Mouse (Mus musculus): Measurements from ENCODE around the gene Foxo1. TPM values are rescaled to one million over a fixed set of nuclear protein-coding genes. Genes with fewer than 3 reads are reported as not detected.

The Foxo1 gene
- polyA plus RNA-seq, 1 experiment from 2014 or later, result 3.9 TPM

- no peaks in the 10 kb centered on the region for H3K36me3 ChIP-seq (replicated peaks; ENCODE audit: control insufficient read depth, insufficient read depth)
- 13% methylated on average over 17 of the region's 17 CpGs for WGBS
- H3K9me3 ChIP-seq (ENCODE audit: control insufficient read depth, low read length), result no peaks in the 10 kb centered on the region
- ATAC-seq (ENCODE audit: low FRiP score) (no peak), DNase-seq (ENCODE audit: low spot score) (no peak)
- peak overlapping the region; percentile 94 for H3K4me2 ChIP-seq (replicated peaks)
- peaks cover 19% of the 10 kb centered on the region; the same call in 1 of the 2 replicates for H3K4me1 ChIP-seq (replicated peaks; ENCODE audit: control insufficient read depth, insufficient read depth, low read length)
- H3K27me3 ChIP-seq (ENCODE audit: control insufficient read depth, insufficient read depth, low read length), result peaks cover 70% of the 10 kb centered on the region
- H3K4me3 ChIP-seq (replicated peaks; ENCODE audit: low read length), result peak overlapping the region; percentile 78; the same call in 1 of the 2 replicates
- H3K9ac ChIP-seq, result no peak overlapping the region
- no peak overlapping the region for H3K27ac ChIP-seq
Observed at GRCm38 (mm10) chr3:52266606-52267160, 1.5 kb upstream of the Foxo1 start.

DNA sequence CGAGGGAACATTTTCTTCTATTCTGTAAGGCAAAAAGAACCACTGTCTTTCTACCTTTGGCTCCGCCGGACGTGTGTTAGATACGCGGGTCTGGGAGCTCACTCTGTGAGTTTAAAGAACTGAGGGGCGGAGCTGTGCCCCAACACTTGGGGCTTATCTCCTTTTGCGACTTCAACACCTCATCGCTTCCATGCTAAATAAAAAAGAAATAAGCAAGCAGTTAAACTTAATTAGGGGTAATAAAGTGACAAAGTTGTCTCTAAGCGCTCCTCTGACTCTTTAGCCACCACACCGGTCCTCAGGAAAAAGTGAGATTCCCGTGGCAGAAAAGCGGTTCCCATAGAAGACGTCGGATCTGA lies 864 bp upstream of the Foxo1 start:
- peak overlapping the region; percentile 57; the same call in 1 of the 2 replicates for H3K9ac ChIP-seq
- H3K9me3 ChIP-seq (ENCODE audit: control insufficient read depth, low read length), result no peaks in the 10 kb centered on the region
- no peak overlapping the region for H3K27ac ChIP-seq
- ATAC-seq (ENCODE audit: low FRiP score) (no peak), DNase-seq (ENCODE audit: low spot score) (no peak)
- H3K4me1 ChIP-seq (replicated peaks; ENCODE audit: control insufficient read depth, insufficient read depth, low read length), result peaks cover 19% of the 10 kb centered on the region; the same call in 1 of the 2 replicates
- peak overlapping the region; percentile 78 for H3K4me3 ChIP-seq (replicated peaks; ENCODE audit: low read length)
- H3K36me3 ChIP-seq (replicated peaks; ENCODE audit: control insufficient read depth, insufficient read depth), result no peaks in the 10 kb centered on the region
- H3K4me2 ChIP-seq (replicated peaks), result peak overlapping the region; percentile 94
- WGBS, result under 1% methylated on average over 15 of the region's 15 CpGs
- peaks cover 74% of the 10 kb centered on the region for H3K27me3 ChIP-seq (ENCODE audit: control insufficient read depth, insufficient read depth, low read length)

- peaks cover 74% of the 10 kb centered on the region for H3K27me3 ChIP-seq (ENCODE audit: control insufficient read depth, insufficient read depth, low read length)
- H3K36me3 ChIP-seq (replicated peaks; ENCODE audit: control insufficient read depth, insufficient read depth), result no peaks in the 10 kb centered on the region
- peak overlapping the region; percentile 78 for H3K4me3 ChIP-seq (replicated peaks; ENCODE audit: low read length)
- no peak for DNase-seq (ENCODE audit: low spot score)
- under 1% methylated on average over 37 of the region's 40 CpGs for WGBS
- ATAC-seq (ENCODE audit: low FRiP score), result no peak
- H3K27ac ChIP-seq, result peak overlapping the region; percentile 65; the same call in 1 of the 2 replicates
- H3K9me3 ChIP-seq (ENCODE audit: control insufficient read depth, low read length), result no peaks in the 10 kb centered on the region
- H3K4me1 ChIP-seq (replicated peaks; ENCODE audit: control insufficient read depth, insufficient read depth, low read length), result peaks cover 19% of the 10 kb centered on the region; the same call in 1 of the 2 replicates
- H3K4me2 ChIP-seq (replicated peaks), result peak overlapping the region; percentile 94
- peak overlapping the region; percentile 65 for H3K9ac ChIP-seq
Observed at GRCm38 (mm10) chr3:52268487-52268736, 276 bp downstream of the Foxo1 start.

- WGBS, result under 1% methylated on average over 79 of the region's 89 CpGs
- Histone ChIP-seq H3K27me3 (ENCODE audit: control insufficient read depth, insufficient read depth, low read length) (peaks cover 74% of the 10 kb centered on the region), H3K4me2 (replicated peaks) (peak overlapping the region; percentile 94), H3K4me1 (replicated peaks; ENCODE audit: control insufficient read depth, insufficient read depth, low read length) (peaks cover 19% of the 10 kb centered on the region; the same call in 1 of the 2 replicates), H3K27ac (peak overlapping the region; percentile 65; the same call in 1 of the 2 replicates), H3K36me3 (replicated peaks; ENCODE audit: control insufficient read depth, insufficient read depth) (no peaks in the 10 kb centered on the region), H3K9ac (peak overlapping the region; percentile 65), H3K4me3 (replicated peaks; ENCODE audit: low read length) (peak overlapping the region; percentile 78), H3K9me3 (ENCODE audit: control insufficient read depth, low read length) (no peaks in the 10 kb centered on the region)
- DNase-seq (ENCODE audit: low spot score) (no peak), ATAC-seq (ENCODE audit: low FRiP score) (peak; percentile 32; the same call in 1 of the 2 replicates)
Observed at GRCm38 (mm10) chr3:52268737-52269513, 789 bp downstream of the Foxo1 start.

GRCm38 (mm10) chr3:52269514-52270351 lies 1.6 kb downstream of the Foxo1 start:
- ATAC-seq (ENCODE audit: low FRiP score), result no peak
- WGBS, result under 1% methylated on average over 54 of the region's 55 CpGs
- no peak overlapping the region for H3K27ac ChIP-seq
- peak overlapping the region; percentile 65 for H3K9ac ChIP-seq
- H3K4me1 ChIP-seq (replicated peaks; ENCODE audit: control insufficient read depth, insufficient read depth, low read length), result peaks cover 19% of the 10 kb centered on the region; the same call in 1 of the 2 replicates
- H3K4me2 ChIP-seq (replicated peaks), result peak overlapping the region; percentile 94
- H3K27me3 ChIP-seq (ENCODE audit: control insufficient read depth, insufficient read depth, low read length), result peaks cover 69% of the 10 kb centered on the region
- H3K36me3 ChIP-seq (replicated peaks; ENCODE audit: control insufficient read depth, insufficient read depth), result no peaks in the 10 kb centered on the region
- H3K9me3 ChIP-seq (ENCODE audit: control insufficient read depth, low read length), result no peaks in the 10 kb centered on the region
- no peak for DNase-seq (ENCODE audit: low spot score)
- H3K4me3 ChIP-seq (replicated peaks; ENCODE audit: low read length), result peak overlapping the region; percentile 78

DNA sequence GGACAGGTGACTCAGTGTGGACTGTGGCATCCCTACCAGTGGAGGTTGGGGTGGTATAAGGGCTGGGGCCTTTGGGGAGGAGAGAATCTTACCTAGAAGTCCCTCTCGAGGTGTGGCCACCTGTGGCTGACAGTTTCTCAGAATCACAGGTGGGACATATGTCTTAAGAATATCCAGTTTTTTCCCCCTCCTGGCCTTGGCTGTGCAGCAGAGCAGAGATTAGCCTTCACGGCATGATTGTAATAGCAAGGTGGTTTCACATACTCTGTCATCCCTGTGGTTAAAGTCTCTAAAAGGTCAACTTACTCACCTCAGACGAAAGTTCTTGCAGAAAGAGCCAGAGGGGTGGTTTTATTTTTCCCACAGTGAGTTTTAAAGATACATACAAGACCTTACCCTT lies 2.4 kb downstream of the Foxo1 start:
- DNase-seq (ENCODE audit: low spot score) (no peak), ATAC-seq (ENCODE audit: low FRiP score) (no peak)
- no peaks in the 10 kb centered on the region for H3K36me3 ChIP-seq (replicated peaks; ENCODE audit: control insufficient read depth, insufficient read depth)
- H3K4me2 ChIP-seq (replicated peaks), result peak overlapping the region; percentile 94
- no peak overlapping the region for H3K9ac ChIP-seq
- WGBS, result 24% methylated on average over 3 of the region's 3 CpGs
- H3K4me3 ChIP-seq (replicated peaks; ENCODE audit: low read length), result peak overlapping the region; percentile 78
- H3K27me3 ChIP-seq (ENCODE audit: control insufficient read depth, insufficient read depth, low read length), result peaks cover 61% of the 10 kb centered on the region
- H3K4me1 ChIP-seq (replicated peaks; ENCODE audit: control insufficient read depth, insufficient read depth, low read length), result peaks cover 19% of the 10 kb centered on the region; the same call in 1 of the 2 replicates
- H3K9me3 ChIP-seq (ENCODE audit: control insufficient read depth, low read length), result no peaks in the 10 kb centered on the region
- no peak overlapping the region for H3K27ac ChIP-seq

- Histone ChIP-seq H3K4me2 (replicated peaks) (peak overlapping the region; percentile 94), H3K4me3 (replicated peaks; ENCODE audit: low read length) (no peak overlapping the region), H3K36me3 (replicated peaks; ENCODE audit: control insufficient read depth, insufficient read depth) (no peaks in the 10 kb centered on the region), H3K9ac (no peak overlapping the region), H3K9me3 (ENCODE audit: control insufficient read depth, low read length) (no peaks in the 10 kb centered on the region), H3K4me1 (replicated peaks; ENCODE audit: control insufficient read depth, insufficient read depth, low read length) (peaks cover 19% of the 10 kb centered on the region; the same call in 1 of the 2 replicates), H3K27ac (no peak overlapping the region), H3K27me3 (ENCODE audit: control insufficient read depth, insufficient read depth, low read length) (peaks cover 53% of the 10 kb centered on the region)
- 87% methylated on average over 5 of the region's 5 CpGs for WGBS
- DNase-seq (ENCODE audit: low spot score) (no peak), ATAC-seq (ENCODE audit: low FRiP score) (no peak)
Observed at GRCm38 (mm10) chr3:52271376-52271775, 3.2 kb downstream of the Foxo1 start.

- Histone ChIP-seq H3K27me3 (ENCODE audit: control insufficient read depth, insufficient read depth, low read length) (peaks cover 42% of the 10 kb centered on the region), H3K4me1 (replicated peaks; ENCODE audit: control insufficient read depth, insufficient read depth, low read length) (peaks cover 12% of the 10 kb centered on the region; the same call in 1 of the 2 replicates), H3K4me2 (replicated peaks) (peak overlapping the region; percentile 9), H3K9me3 (ENCODE audit: control insufficient read depth, low read length) (no peaks in the 10 kb centered on the region), H3K36me3 (replicated peaks; ENCODE audit: control insufficient read depth, insufficient read depth) (no peaks in the 10 kb centered on the region), H3K9ac (no peak overlapping the region), H3K4me3 (replicated peaks; ENCODE audit: low read length) (no peak overlapping the region), H3K27ac (no peak overlapping the region)
- ATAC-seq (ENCODE audit: low FRiP score), result no peak
- no peak for DNase-seq (ENCODE audit: low spot score)
- 59% methylated on average over 8 of the region's 8 CpGs for WGBS
Observed at GRCm38 (mm10) chr3:52272376-52272865, 4.3 kb downstream of the Foxo1 start.

- no peaks in the 10 kb centered on the region; the same call in 1 of the 2 replicates for H3K4me1 ChIP-seq (replicated peaks; ENCODE audit: control insufficient read depth, insufficient read depth, low read length)
- no peaks in the 10 kb centered on the region for H3K36me3 ChIP-seq (replicated peaks; ENCODE audit: control insufficient read depth, insufficient read depth)
- ATAC-seq (ENCODE audit: low FRiP score), result no peak
- no peaks in the 10 kb centered on the region for H3K9me3 ChIP-seq (ENCODE audit: control insufficient read depth, low read length)
- H3K4me2 ChIP-seq (replicated peaks), result no peak overlapping the region
- DNase-seq (ENCODE audit: low spot score), result no peak
- no peak overlapping the region for H3K4me3 ChIP-seq (replicated peaks; ENCODE audit: low read length)
- no peak overlapping the region for H3K9ac ChIP-seq
- no peak overlapping the region for H3K27ac ChIP-seq
- H3K27me3 ChIP-seq (ENCODE audit: control insufficient read depth, insufficient read depth, low read length), result peaks cover 26% of the 10 kb centered on the region
Observed at GRCm38 (mm10) chr3:52274475-52274874, 6.3 kb downstream of the Foxo1 start.
